Mouse (Mus musculus): Measurements from ENCODE around the gene Zfp408.
"Not testable (repeated sequence)": the region's sequence is repeated elsewhere in the genome, so short reads cannot be mapped to it uniquely, and the experiment has no call there.

The Zfp408 gene

GRCm38 (mm10) chr2:91609370-91609769 is 40.2 kb downstream of the Zfp408 start:
- DNase-seq (ENCODE audit: low spot score in 2 of 2) = not testable (repeated sequence)

- no peak for DNase-seq (ENCODE audit: low spot score in 2 of 2)
These were observed 47.2 kb downstream of the Zfp408 start for GRCm38 (mm10) chr2:91602389-91602788.

GRCm38 (mm10) chr2:91600475-91600874 is 49.1 kb downstream of the Zfp408 start:
- DNase-seq (ENCODE audit: low spot score in 2 of 2) = no peak

Measured in frontal cortex, postnatal 10 days (tissue).